Mouse (Mus musculus) c-Kit-negative CD71-positive TER-119-positive erythroid progenitor cells, embryonic 14.5 days (primary cell): ENCODE data around the gene 3830403N18Rik.
"Not testable (repeated sequence)": the region's sequence is repeated elsewhere in the genome, so short reads cannot be mapped to it uniquely, and the experiment has no call there.

ENCODE experiments used
- DNase-seq: peaks from one replicate; pipeline ENCODE4 v3.0.0-alpha.2; 2013; ENCODE audit warnings: low read depth, low spot score

Gene 3830403N18Rik

DNA sequence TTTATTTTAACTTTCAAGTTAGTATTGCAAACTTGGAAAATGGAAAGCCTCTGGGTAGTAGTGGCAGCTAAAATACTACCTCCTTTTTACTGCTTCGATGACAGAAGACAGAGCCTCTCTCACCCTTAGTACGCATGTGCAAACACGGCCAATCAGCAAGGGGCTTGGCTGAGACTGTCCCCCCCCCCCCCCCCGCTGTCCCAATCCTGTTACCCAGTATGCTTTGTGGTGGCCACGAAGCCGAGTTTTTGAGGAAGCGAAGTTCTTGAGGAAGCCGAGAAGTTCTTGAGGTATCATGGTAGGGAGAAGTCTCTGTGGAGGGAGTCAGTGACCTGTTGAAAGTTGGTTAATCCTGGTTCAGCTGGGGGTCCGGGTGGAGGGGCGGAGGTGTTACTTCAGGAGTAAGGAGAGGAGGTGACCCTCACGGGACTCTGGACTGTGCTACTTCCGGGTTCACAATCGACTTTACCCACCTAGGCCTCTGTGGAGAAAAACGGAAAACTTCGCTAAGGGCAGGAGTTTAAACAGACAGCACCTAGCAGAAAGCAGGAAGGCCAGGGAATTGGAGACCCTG, at the start of gene 3830403N18Rik:
Gene 3830403N18Rik (plus strand): TSS at position 237 of the 574 bp plus-strand sequence.
- not testable (repeated sequence) for DNase-seq

DNA sequence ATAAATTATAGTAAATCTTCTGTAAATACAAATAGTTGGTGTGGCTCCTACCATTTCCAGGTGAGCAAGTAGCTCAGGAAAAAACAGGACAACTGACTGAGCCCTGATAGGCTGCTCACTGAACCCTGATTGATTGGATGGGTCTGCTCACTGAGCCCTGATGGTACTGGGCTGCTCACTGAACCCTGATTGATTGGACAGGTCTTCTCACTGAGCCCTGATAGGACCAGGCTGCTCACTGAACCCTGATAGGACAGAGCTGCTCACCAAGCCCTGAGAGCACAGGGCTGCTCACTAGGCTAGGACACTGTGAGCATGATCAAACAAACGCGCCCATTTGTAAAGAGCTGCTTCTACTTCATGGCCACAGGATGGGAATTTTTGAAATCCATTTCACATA, 15.0 kb downstream of the 3830403N18Rik start:
- no peak for DNase-seq

DNA sequence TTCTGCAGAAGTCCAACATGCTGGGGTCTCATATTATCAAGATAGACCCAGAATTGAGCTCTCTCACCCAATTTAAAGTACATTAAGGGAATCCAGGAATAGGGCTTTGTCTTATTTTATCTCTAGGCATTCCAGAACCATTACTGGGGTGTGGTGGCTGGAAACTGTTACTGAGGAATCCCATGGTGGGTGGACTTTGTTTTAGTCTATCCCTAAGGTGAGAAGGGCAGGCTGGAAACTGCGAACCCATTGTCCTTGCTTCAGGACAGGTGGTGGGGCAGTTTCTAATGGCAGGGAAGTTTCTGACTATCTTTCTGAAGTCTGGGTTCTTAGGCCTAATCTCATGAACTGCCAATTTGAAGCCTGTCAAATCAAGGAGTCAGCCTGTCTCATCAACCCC, 50.1 kb downstream of the 3830403N18Rik start:
- not testable (repeated sequence) for DNase-seq
